32 mouse cellular contexts compared by ENCODE assay signal in genomic region chrX:63770288-63770687, GRCm38 (mm10).
"Had no signal": no experiment of that assay in that cellular context is flagged by ENCODE, and none has a peak within 500 bp of the region (broad histone marks: within the 10 kb centered on the region; RNA-seq: fewer than 3 reads in every experiment).

No protein-coding gene starts in this region.

- H3K36me3 ChIP-seq: limb, embryonic 10.5 days; limb, embryonic 12.5 days; limb, embryonic 13.5 days; limb, embryonic 15.5 days; liver, embryonic 12.5 days; liver, embryonic 13.5 days; liver, embryonic 15.5 days; lung, embryonic 15.5 days; midbrain, embryonic 10.5 days; midbrain, embryonic 12.5 days; midbrain, embryonic 13.5 days; midbrain, embryonic 15.5 days; neural tube, embryonic 12.5 days had no signal

- H3K27me3 ChIP-seq: limb, embryonic 12.5 days; limb, embryonic 13.5 days; limb, embryonic 15.5 days; liver, embryonic 12.5 days; liver, embryonic 13.5 days; liver, embryonic 15.5 days; lung, embryonic 15.5 days; megakaryocyte, embryonic 14.5 days; midbrain, embryonic 12.5 days; midbrain, embryonic 13.5 days; midbrain, embryonic 15.5 days; neural tube, embryonic 12.5 days had no signal

- H3K9ac ChIP-seq: limb, embryonic 12.5 days; limb, embryonic 13.5 days; limb, embryonic 15.5 days; liver, embryonic 12.5 days; liver, embryonic 13.5 days; liver, embryonic 14.5 days; liver, embryonic 15.5 days; liver, postnatal 0 days; lung, embryonic 14.5 days; lung, embryonic 15.5 days; midbrain, embryonic 12.5 days; midbrain, embryonic 13.5 days; midbrain, embryonic 15.5 days; neural tube, embryonic 12.5 days had no signal

- H3K4me2 ChIP-seq: limb, embryonic 12.5 days; limb, embryonic 13.5 days; limb, embryonic 15.5 days; liver, embryonic 11.5 days; liver, embryonic 12.5 days; liver, embryonic 13.5 days; liver, embryonic 15.5 days; lung, embryonic 14.5 days; lung, embryonic 15.5 days; midbrain, embryonic 11.5 days; midbrain, embryonic 12.5 days; midbrain, embryonic 13.5 days; midbrain, embryonic 15.5 days; neural tube, embryonic 12.5 days had no signal

- ATAC-seq: liver, embryonic 12.5 days; liver, postnatal 0 days; lung, postnatal 0 days; midbrain, embryonic 13.5 days; midbrain, embryonic 15.5 days; midbrain, embryonic 16.5 days had no signal

- H3K4me1 ChIP-seq: limb, embryonic 10.5 days; limb, embryonic 12.5 days; limb, embryonic 13.5 days; limb, embryonic 15.5 days; liver, embryonic 12.5 days; liver, embryonic 13.5 days; liver, embryonic 15.5 days; lung, embryonic 15.5 days; megakaryocyte, embryonic 14.5 days; midbrain, embryonic 10.5 days; midbrain, embryonic 12.5 days; midbrain, embryonic 13.5 days; midbrain, embryonic 15.5 days; neural tube, embryonic 12.5 days had no signal

- H3K4me3 ChIP-seq: limb, embryonic 10.5 days; limb, embryonic 12.5 days; limb, embryonic 13.5 days; limb, embryonic 15.5 days; liver, embryonic 12.5 days; liver, embryonic 13.5 days; liver, embryonic 15.5 days; lung, embryonic 15.5 days; megakaryocyte, embryonic 14.5 days; midbrain, embryonic 10.5 days; midbrain, embryonic 12.5 days; midbrain, embryonic 13.5 days; midbrain, embryonic 15.5 days; myocyte; neural tube, embryonic 12.5 days had no signal

- H3K9me3 ChIP-seq: limb, embryonic 10.5 days; limb, embryonic 12.5 days; limb, embryonic 13.5 days; limb, embryonic 15.5 days; liver, embryonic 12.5 days; liver, embryonic 13.5 days; liver, embryonic 15.5 days; lung, embryonic 15.5 days; megakaryocyte, embryonic 14.5 days; midbrain, embryonic 10.5 days; midbrain, embryonic 12.5 days; midbrain, embryonic 13.5 days; midbrain, embryonic 15.5 days; neural tube, embryonic 12.5 days had no signal

- DNase-seq: left cerebral cortex, postnatal 4 days; liver; liver, embryonic 13.5 days; liver, postnatal 0 days; lung, adult 18-20 months; lung, adult 2 months; lung, embryonic 14.5 days; lung, postnatal 10 days; lung, postnatal 14 days; lung, postnatal 36 days; lung, postnatal 4 days; midbrain, embryonic 14.5 days had no signal

- H3K27ac ChIP-seq: limb, embryonic 10.5 days; limb, embryonic 12.5 days; limb, embryonic 13.5 days; limb, embryonic 15.5 days; liver, embryonic 12.5 days; liver, embryonic 13.5 days; liver, embryonic 14.5 days; liver, embryonic 15.5 days; lung, embryonic 15.5 days; macrophage; midbrain, embryonic 10.5 days; midbrain, embryonic 12.5 days; midbrain, embryonic 13.5 days; midbrain, embryonic 15.5 days; neural tube, embryonic 12.5 days had no signal
